Mouse (Mus musculus) macrophage (primary cell): ENCODE results near the gene Ttc9c. TPM values are rescaled to one million over a fixed set of nuclear protein-coding genes. Genes with fewer than 3 reads are reported as not detected.

ENCODE experiments used
- H3K27ac ChIP-seq: fragments of 350-480 bp; formaldehyde crosslinking; 2 replicates; pipeline ENCODE4 v1.9.0; 2021
- H3K36me3 ChIP-seq: fragments of 350-480 bp; formaldehyde crosslinking; 2 replicates; pipeline ENCODE4 v1.9.0; 2021; ENCODE audit errors: inconsistent target
- H3K4me3 ChIP-seq: fragments of 350-480 bp; formaldehyde crosslinking; 2 replicates; pipeline ENCODE4 v1.9.0; 2021; ENCODE audit errors: inconsistent target
- H3K79me2 ChIP-seq: fragments of 350-480 bp; formaldehyde crosslinking; 2 replicates; pipeline ENCODE4 v1.9.0; 2021; ENCODE audit errors: inconsistent target
- WGBS: methylation state at CpG from one replicate; pipeline ENCODE4 v1.1.7; 2026; ENCODE audit warnings: inconsistent platforms; ENCODE audit not compliant: missing documents; 5-methylcytosine and 5-hydroxymethylcytosine counted together
- polyA plus RNA-seq: library from polyadenylated mRNA; stranded (reverse); fragments of 250-400 nt; gene quantifications from 3 replicates; pipeline ENCODE4 v1.2.4, GENCODE M21; 2018; ENCODE audit warnings: inconsistent platforms

The Ttc9c gene
- polyA plus RNA-seq, 1 experiment from 2014 or later, result 30.5 TPM

- peaks cover 75% of the 10 kb centered on the region for H3K79me2 ChIP-seq
- no peak overlapping the region for H3K27ac ChIP-seq
- peaks cover 35% of the 10 kb centered on the region for H3K36me3 ChIP-seq
- 68% methylated on average over 3 of the region's 3 CpGs for WGBS
- H3K4me3 ChIP-seq, result no peak overlapping the region
Observed at GRCm38 (mm10) chr19:8817001-8817400, 2.1 kb downstream of the Ttc9c start.

GRCm38 (mm10) chr19:8815812-8816211, 3.3 kb downstream of the Ttc9c start:
- 88% methylated on average over 9 of the region's 11 CpGs for WGBS
- peaks cover 45% of the 10 kb centered on the region for H3K36me3 ChIP-seq
- peaks cover 64% of the 10 kb centered on the region for H3K79me2 ChIP-seq
- no peak overlapping the region for H3K27ac ChIP-seq
- H3K4me3 ChIP-seq, result no peak overlapping the region

GRCm38 (mm10) chr19:8806810-8807209, 12.3 kb downstream of the Ttc9c start:
- Histone ChIP-seq H3K4me3 (no peak overlapping the region), H3K27ac (peak overlapping the region; percentile 18), H3K36me3 (peaks cover 17% of the 10 kb centered on the region), H3K79me2 (peaks cover 5% of the 10 kb centered on the region; the same call in 1 of the 2 replicates)
- WGBS, result 70% methylated on average over 5 of the region's 5 CpGs

DNA sequence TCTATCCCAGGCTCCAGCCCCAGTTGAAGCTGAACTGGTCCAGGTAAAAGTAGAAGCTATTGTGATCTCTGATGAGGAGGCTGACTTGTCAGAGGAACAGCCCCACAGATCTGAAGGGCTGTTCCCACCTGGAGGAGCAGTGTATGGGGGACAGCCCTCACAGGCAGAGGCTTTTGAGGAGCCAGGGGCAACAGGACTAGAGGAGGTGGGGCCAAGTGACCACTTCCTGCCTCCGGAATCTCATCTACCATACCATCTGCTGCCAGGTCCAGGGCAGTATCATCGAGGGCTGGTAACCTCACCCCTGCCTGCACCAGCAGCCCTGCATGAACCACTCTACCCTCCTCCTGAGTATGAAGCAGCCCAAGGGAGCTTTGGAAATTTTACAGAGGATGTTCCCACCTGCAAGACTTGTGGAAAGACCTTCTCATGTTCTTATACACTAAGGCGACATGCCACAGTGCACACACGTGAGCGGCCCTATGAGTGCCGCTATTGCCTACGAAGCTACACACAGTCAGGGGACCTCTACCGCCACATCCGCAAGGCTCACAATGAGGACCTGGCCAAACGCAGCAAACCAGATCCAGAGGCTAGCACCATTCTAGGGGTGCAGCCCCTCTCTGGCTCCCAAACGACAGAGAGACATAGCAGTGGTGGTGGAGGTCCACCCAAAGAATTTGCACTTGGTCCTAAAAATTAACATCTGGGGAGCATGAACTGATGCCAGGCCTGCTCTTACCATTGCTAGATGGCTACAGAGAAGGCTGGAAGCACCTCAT, 15.1 kb downstream of the Ttc9c start:
- Histone ChIP-seq H3K36me3 (no peaks in the 10 kb centered on the region), H3K79me2 (peaks cover 5% of the 10 kb centered on the region; the same call in 1 of the 2 replicates), H3K27ac (0 out of 2 replicates have a peak overlapping the region, but pooled peaks have one; percentile 84), H3K4me3 (no peak overlapping the region)
- 73% methylated on average over 10 of the region's 11 CpGs for WGBS

GRCm38 (mm10) chr19:8803204-8803780, 15.8 kb downstream of the Ttc9c start:
- Histone ChIP-seq H3K79me2 (peaks cover 5% of the 10 kb centered on the region; the same call in 1 of the 2 replicates), H3K4me3 (no peak overlapping the region), H3K27ac (peak overlapping the region; percentile 84), H3K36me3 (no peaks in the 10 kb centered on the region)
- 73% methylated on average over 9 of the region's 9 CpGs for WGBS

DNA sequence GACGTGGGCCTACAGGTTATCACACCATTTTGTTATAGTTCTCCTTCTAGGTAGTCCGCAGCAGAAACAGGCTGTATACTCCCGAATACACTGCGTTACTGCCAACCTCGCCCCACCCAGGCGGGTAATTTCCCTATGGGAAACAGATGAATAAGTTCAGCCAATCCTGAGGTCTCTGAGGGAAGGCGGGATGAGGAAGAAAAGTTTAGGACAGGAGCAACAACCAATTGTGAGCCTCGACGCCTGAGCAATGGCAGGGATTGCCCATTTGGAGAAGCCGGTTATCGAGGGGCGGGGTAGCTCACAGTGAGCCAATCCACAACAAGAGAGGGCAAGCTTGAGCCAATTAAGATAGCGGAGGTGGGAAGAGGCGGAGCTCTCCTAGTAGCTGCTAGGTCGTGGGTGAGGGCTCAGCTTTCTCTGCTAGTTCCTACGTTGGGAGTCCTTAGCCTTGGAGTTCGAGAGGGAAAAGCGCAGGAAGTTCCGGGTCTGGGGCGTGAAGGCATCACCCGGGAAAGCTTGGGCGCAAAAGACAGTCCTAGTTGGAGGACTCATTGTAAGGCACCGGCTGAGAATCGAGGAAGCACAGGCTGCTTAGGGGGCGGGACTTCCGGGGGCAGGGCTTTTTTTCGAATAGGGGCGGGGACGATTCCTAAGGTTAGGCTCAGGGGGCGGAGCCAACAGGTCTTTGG, 16.9 kb downstream of the Ttc9c start, which contains the start of gene Zbtb3:
TSS of gene Zbtb3 (plus strand) at position 426 of the 692 bp plus-strand sequence.
- Histone ChIP-seq H3K79me2 (peaks cover 14% of the 10 kb centered on the region), H3K36me3 (no peaks in the 10 kb centered on the region), H3K4me3 (peak within 1 kb of the TSS; percentile 70), H3K27ac (peak within 1 kb of the TSS; percentile 84)
- WGBS, result under 1% methylated on average over 30 of the region's 30 CpGs

- H3K36me3 ChIP-seq, result peaks cover 15% of the 10 kb centered on the region
- H3K4me3 ChIP-seq, result peak overlapping the region; percentile 97
- H3K27ac ChIP-seq, result 0 out of 2 replicates have a peak overlapping the region, but pooled peaks have one; percentile 21
- H3K79me2 ChIP-seq, result peaks cover 24% of the 10 kb centered on the region
Observed at GRCm38 (mm10) chr19:8798947-8799315, 20.2 kb downstream of the Ttc9c start.

GRCm38 (mm10) chr19:8798264-8798946, 20.7 kb downstream of the Ttc9c start, which contains the start of gene Polr2g:
Gene Polr2g (minus strand): TSS chr19:8798577.
- Histone ChIP-seq H3K79me2 (peaks cover 24% of the 10 kb centered on the region), H3K36me3 (peaks cover 21% of the 10 kb centered on the region), H3K27ac (peak within 1 kb of the TSS; percentile 77), H3K4me3 (peak within 1 kb of the TSS; percentile 97)
- WGBS, result under 1% methylated on average over 25 of the region's 25 CpGs

- no peak overlapping the region for H3K4me3 ChIP-seq
- H3K36me3 ChIP-seq, result peaks cover 27% of the 10 kb centered on the region
- WGBS, result 81% methylated on average over 7 of the region's 7 CpGs
- H3K27ac ChIP-seq, result no peak overlapping the region
- H3K79me2 ChIP-seq, result peaks cover 7% of the 10 kb centered on the region; the same call in 1 of the 2 replicates
Observed at GRCm38 (mm10) chr19:8790171-8790570, 29.0 kb downstream of the Ttc9c start.

- no peak overlapping the region for H3K4me3 ChIP-seq
- peaks cover 17% of the 10 kb centered on the region for H3K36me3 ChIP-seq
- no peak overlapping the region for H3K27ac ChIP-seq
- peaks cover 10% of the 10 kb centered on the region; the same call in 1 of the 2 replicates for H3K79me2 ChIP-seq
- 76% methylated on average over 1 of the region's 1 CpGs for WGBS
Observed at GRCm38 (mm10) chr19:8789171-8789570, 30.0 kb downstream of the Ttc9c start.

- 96% methylated on average over 3 of the region's 3 CpGs for WGBS
Observed at GRCm38 (mm10) chr19:8788521-8788920, 30.6 kb downstream of the Ttc9c start.

GRCm38 (mm10) chr19:8786008-8786781, 32.9 kb downstream of the Ttc9c start, which contains the start of gene Taf6l:
Gene Taf6l (minus strand): TSS chr19:8786417.
- peaks cover 25% of the 10 kb centered on the region for H3K36me3 ChIP-seq
- peak within 1 kb of the TSS; percentile 80 for H3K4me3 ChIP-seq
- 4% methylated on average over 32 of the region's 32 CpGs for WGBS
- peak within 1 kb of the TSS; percentile 50 for H3K27ac ChIP-seq
- peaks cover 10% of the 10 kb centered on the region; the same call in 1 of the 2 replicates for H3K79me2 ChIP-seq

More at GRCm38 (mm10) chr19:8788521-8788920, 30.6 kb downstream of the Ttc9c start:
- peaks cover 10% of the 10 kb centered on the region; the same call in 1 of the 2 replicates for H3K79me2 ChIP-seq
- H3K27ac ChIP-seq, result no peak overlapping the region
- peaks cover 13% of the 10 kb centered on the region for H3K36me3 ChIP-seq
- no peak overlapping the region for H3K4me3 ChIP-seq

- 6% methylated on average over 20 of the region's 20 CpGs for WGBS
- Histone ChIP-seq H3K36me3 (peaks cover 20% of the 10 kb centered on the region), H3K79me2 (peaks cover 46% of the 10 kb centered on the region), H3K27ac (peak overlapping the region; percentile 49), H3K4me3 (peak overlapping the region; percentile 61)
Observed at GRCm38 (mm10) chr19:8774951-8775421, 44.1 kb downstream of the Ttc9c start.
